Mouse (Mus musculus) heart, adult 2 months (tissue): ENCODE results near the gene Pigf.

Source experiments
- CTCF ChIP-seq: fragments of 200-600 bp; IDR thresholded peaks from 2 replicates; pipeline ENCODE4 v1.8.1; 2022; ENCODE audit warnings: antibody characterized with exemption, mild to moderate bottlenecking, moderate library complexity
- EP300 ChIP-seq: fragments of 200-500 bp; IDR thresholded peaks from 2 replicates; pipeline ENCODE4 v1.6.1; 2011; ENCODE audit warnings: low read depth, low read length, control low read depth; ENCODE audit not compliant: insufficient read depth
- POLR2A ChIP-seq: fragments of 200-500 bp; IDR thresholded peaks from 2 replicates; pipeline ENCODE4 v1.6.1; 2011; ENCODE audit warnings: mild to moderate bottlenecking, low read depth, low read length, control low read depth; ENCODE audit not compliant: insufficient read depth

GRCm38 (mm10) chr17:87038496-87038895 is 13.3 kb upstream of the Pigf start:
- no peak for TF ChIP-seq CTCF
- TF ChIP-seq POLR2A: no peak
- no peak for TF ChIP-seq EP300
